Mouse (Mus musculus) adipocyte (in vitro differentiated cells): Measurements from ENCODE around the gene Podxl2.
A peak's percentile ranks its signal among the peaks of the same experiment; 100 is the strongest.

Experiments
- DNase-seq: peaks from one replicate; pipeline ENCODE4 v3.0.0-alpha.2; 2016; ENCODE audit warnings: low spot score

Podxl2 gene

DNA sequence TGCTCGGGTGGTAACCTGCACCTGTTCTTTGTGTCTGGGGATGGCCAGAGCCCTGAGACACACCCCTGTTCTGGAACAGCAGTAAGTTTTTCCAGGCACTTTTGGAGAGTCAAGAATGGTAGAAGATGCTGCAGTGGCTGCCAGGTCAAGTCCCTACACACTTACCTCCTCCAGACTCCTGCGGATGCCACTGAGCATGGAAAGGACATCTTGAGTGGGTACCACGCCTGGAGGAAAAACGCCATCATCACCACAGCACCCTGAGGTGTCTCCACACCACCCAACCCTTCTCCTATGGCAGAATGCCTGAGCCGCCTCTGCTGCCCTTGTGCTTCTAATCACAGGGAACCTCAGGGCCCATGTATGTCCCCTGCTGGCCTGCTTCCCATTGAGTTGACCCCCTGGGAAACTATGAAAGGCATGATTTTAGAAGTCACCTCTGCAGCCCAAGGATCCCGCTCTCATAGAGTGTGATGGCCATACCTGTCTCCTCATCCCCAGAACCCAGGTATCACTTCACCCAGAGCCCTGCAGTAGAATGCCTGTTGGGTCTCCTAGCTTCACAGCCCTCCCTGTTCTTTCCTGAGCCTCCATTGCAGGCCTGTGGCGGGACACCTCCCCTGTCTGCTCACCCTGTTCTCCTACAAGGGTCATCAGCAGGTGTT is 29.8 kb downstream of the Podxl2 start:
- DNase-seq, result no peak

DNA sequence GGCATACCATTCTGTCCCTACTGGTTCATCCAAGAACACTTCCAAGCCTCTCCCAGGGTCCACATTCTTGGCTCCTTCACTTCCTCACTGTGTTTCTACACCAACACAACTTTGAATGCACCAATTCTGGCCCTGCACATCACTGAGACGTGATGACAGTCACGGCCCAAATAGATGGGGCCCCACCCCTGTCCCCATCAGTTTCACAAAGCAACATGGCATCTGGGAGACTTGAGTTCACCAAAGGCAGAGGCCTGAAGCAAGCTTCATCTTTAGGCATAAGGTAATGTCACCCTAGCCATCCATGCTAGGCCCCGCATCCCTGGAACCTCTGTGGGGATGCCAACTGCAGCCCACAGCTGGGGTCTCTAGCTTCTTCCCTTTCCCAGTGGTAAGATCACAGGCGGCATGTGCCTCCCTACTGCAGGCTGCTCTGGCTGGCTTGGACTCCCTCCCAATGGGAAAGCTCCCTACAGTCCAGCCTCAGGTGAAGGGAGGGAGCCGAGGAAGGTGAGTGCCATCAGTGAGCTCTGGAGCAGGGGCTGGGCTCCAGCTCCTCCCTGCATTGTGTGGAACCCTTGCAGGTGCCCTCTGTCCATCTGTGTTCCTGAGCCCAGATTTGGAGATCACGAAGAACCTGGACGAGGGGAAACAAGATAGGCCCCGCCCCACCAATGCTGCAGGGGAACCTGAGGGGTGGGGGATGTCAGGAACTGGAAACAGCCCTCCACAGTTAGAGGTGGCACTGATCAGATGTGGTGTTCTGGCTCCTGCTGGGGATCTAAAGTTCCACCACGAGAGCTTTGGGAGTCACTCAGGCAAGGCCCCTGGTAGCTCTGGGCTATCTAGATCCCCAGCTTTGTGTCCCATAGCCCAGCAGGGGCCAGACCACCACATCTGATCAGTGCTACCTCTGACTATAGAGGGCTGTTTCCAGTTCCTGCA is 30.8 kb downstream of the Podxl2 start:
- no peak for DNase-seq

DNA sequence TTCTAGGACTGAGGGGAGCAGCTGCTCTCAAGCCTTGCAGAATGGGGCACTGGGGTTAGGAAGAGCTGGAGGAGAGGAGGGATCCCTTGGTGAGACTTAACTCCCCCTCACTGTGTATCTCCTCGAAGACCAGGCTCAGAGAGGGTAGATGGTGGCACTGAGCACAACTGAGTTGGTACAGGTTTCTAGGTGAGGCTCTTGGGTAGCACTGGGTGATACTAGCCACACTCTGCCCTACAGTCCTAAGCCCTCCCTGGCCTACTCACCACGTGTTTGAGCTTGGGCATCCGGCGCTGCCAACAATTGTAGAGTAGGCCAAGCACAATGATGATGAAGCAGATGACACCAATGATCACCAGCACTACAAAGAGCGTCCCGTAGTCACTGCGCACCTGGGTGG is 31.6 kb downstream of the Podxl2 start:
- no peak for DNase-seq

DNA sequence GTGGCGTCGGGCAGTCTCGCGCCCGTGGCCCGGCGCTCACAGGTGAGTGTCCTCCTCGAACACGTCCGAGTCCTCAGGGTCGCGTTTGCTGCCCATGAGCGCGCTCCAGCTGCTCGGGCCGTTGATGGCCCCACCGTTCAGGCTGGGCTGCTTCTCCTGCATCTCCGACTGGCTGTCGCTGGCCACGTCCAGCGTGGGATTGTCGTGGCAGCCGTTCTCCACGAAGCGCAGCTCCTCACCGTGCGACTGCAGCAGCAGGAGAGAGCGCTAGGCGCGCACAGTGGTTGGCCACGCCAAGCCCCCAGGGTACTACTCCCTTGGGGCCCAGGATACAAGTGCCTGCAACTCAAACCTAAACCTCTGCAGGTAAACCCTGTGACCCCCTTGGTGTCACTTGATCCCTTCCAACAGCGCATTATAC is 32.1 kb downstream of the Podxl2 start:
- DNase-seq, result no peak

DNA sequence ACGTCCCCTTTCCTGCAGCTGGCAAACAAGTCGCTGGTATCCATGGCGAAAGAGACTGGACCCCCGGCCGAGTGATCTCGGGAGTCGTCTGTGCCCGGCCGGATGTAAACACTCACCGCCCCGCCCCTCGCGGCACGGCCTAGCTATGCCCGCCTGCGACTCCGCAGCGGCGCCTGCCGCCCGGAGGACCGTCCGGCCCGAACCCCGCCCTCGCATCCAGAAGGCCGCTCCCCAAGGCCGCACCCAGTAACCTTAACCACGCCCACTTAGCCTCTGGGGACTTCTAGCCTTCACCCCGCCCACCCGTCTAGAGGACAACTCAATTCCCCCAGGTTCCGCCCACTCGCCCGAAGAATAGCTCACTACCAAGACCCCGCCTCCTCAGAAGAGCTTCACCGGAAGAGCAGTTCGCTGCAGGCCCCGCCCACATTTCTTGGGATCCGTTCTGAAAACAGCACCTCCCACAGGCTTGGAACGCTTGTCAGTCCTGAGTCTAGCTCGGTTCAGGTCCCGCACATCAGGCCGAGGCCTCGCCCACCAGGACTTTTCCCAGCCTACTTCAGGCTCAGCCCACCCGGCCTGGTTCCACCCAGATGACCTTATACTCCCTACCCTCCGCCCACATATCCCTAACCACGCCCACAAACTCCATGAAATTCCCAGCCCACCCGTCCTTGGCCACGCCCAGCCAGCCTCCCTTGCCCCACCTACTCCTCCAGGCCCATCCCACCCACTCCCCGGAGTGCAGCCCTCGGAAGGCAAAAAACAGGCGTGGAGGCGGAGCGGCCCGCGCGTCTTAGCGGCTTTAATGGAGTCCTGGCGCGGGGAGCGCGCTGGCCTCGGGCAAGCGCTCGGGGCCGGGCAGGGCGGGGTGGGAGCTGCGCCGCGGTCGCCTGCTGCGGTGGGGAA is 32.8 kb downstream of the Podxl2 start, which contains the start of gene Abtb1:
Gene Abtb1 (minus strand): TSS at position 204 of the 909 bp plus-strand sequence.
- DNase-seq, result peak; percentile 100

DNA sequence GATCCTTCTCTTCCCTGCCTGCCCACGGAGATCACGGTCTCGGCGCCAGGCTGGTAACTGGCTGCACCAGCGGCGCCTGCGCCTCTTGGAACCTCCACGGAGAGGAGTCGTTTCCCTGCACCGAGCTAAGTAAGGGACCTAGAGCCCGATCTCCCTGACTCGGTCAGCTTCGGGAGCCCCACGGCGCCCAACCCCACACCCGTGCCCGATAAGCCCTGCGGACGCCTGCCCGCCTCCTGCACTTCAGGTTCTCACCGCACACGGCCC is 33.4 kb downstream of the Podxl2 start:
- no peak for DNase-seq

DNA sequence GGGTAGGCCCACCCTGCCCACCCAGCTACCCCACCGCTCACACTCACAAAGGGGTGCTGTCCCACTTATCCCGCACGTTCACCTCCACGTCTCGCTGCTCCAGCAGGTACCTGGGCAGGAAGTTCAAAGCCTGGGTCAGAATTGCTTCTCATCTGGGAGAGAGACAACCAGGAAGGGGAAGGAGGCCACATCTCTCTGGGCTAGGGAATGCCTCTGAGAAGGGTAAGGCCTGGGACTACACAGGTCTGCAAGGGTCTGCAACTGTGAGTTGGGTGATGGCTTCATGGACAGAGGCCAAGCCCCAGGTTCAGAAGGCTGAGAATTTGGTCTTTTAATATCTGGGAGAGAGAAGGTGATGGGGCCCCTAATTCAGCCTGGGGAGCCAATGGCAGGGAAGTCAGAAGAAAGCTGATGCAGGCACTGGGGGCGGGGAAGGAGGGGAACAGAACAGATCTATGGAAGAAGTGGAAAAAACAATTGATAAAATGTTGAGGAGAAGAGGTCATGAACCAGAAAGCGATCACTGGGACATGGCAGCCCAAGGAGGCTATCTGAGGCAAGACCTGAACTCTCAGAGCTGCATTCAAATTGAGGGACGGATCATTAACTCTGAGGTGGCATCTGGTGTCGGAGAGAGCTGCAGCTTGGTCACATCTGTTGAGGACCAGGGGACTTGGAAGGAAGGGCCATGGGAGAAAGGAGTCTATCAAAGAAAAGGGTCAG is 33.9 kb downstream of the Podxl2 start:
- DNase-seq, result no peak

DNA sequence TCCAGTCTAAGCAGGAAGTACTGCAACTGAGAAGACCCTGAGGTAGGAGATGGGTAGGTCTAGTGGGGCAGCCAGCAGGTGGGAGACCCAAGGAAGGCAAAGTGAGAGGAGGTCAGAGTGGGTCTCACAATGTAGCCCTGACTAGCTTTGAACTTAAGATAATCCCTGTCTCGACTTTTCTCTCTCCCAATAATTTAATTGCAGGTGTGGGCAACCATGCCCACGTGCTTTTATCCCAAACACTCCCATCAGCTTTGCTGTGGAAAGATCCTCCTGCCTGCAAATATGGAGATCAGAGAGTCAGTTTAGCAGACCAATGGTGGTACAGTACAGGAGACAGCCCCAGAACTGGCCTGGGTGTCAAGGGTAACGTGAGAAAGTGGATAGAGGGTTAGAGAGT is 34.6 kb downstream of the Podxl2 start:
- DNase-seq, result no peak

DNA sequence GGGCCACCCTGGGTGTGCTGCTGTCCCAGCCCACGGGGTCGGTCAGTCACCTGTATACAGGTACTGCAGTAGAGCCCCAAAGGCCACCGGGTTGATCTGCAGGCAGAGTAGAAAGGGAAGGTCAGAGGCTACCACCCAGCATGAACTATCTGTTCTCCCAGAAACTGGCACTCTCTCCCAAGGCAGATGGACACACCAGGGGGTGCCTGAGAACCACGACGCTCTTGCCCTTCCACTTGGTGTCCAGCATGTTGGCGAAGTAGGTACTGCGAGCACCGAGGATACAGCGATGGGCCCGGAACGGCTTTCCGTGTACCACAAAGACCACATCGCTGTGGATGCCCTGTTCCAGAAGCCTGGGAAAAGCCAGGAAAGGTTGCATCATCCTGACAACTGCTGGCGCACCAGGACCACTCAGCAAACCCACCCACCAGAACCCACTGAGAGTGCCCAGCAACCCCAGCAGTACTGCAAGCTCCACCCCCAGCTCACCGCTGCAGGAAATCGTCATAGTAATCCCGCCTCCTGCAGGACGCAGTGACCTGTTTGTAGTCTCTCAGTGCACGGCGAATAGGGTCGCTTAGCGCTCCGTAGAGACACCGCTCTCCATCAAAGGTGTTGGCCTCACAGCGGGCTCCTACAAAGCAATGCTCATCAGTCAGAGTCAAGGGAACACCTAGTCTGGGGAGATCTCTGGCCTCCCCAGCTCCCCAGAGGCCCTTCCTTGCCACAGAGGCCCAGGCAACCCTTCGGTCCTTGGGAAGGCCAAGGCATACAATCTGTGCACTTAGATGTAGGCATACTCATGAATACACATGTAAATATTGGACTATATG is 35.5 kb downstream of the Podxl2 start:
- no peak for DNase-seq

DNA sequence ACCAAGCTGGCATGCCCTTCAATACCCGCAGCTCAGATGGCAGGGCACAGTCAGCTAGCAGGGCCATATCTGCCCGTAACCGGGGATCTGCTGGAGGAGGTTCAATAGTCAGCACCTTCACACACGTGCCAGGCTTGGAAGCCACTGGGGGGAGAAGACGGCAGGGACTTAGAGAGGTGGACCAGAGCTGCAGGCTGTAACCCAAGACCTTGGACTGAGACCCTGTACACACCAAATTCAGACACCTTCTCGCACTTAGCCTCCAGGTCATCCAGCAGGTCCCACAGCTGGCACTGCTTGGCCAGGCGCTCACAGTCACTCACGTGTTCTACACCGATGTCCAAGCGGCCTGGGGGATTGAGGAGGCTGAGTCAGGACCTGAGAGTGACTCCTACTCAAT is 36.2 kb downstream of the Podxl2 start:
- no peak for DNase-seq

DNA sequence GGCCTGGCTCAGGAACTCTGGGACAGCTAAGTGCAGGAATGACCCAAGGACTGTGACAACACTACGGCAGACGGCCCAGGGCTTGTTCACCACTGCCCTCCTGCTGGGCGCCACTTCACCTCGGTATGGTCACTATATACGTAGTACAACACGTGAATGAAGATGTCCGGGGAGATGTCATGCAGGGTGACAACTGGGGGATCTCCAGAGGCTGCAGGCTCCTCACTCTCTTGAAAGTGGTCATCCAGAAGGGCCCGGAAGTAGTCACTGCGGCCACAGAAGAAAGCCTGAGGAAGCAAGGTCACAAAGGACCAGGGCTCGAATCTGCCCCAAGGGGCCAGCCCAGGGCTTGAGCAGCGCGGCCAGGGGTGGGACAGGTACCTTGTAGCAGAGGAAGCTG is 36.8 kb downstream of the Podxl2 start:
- DNase-seq, result no peak

DNA sequence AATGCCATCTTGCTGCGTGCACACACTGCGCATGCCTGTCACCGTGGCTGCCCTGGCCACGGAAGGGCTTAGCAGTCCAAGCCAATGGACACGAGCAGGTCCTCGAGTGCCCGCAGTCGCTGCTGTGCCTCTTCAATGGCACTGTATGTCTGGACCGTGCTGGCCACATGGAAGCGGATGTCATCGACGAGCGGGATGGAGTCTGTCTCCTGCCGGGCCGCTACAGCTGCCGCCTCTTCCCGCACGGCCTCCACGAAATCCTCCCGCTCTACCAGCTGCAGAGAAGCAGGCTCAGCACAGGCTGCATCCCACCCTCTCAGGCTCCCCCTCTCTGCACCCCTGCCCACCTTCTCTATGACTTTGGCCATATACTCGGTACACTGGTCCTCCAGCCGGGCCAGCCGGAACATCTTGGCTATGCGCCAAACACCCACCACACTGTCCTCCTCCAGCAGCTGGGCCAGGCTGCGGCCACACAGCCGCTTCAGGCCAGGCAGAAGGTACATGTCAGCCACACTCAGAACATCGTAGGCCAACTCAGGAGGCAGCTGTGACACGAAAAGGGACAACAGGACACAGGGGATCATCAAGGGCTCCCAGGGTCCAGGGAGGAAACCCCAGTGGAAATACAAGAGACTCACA is 38.5 kb downstream of the Podxl2 start:
- DNase-seq, result no peak

DNA sequence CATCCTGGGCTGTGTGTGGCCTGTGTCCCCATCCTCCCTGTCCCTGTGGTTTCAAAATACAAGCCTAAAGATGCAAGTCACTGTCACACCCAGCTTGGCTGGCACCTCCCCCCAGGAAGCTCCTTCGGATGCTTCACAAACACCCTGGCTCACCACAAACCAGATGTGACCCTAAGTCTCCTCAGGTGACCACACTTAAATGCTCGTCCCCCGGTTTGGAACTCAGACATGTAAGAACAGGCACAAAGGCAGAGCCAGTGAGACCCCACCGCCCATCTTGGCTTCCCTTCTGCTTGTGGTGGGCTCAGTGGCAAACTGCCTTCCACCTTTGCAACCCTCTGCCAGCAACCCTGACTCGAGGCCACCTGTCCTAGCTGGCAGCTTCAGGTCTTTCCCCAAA is 39.8 kb downstream of the Podxl2 start:
- DNase-seq, result no peak

DNA sequence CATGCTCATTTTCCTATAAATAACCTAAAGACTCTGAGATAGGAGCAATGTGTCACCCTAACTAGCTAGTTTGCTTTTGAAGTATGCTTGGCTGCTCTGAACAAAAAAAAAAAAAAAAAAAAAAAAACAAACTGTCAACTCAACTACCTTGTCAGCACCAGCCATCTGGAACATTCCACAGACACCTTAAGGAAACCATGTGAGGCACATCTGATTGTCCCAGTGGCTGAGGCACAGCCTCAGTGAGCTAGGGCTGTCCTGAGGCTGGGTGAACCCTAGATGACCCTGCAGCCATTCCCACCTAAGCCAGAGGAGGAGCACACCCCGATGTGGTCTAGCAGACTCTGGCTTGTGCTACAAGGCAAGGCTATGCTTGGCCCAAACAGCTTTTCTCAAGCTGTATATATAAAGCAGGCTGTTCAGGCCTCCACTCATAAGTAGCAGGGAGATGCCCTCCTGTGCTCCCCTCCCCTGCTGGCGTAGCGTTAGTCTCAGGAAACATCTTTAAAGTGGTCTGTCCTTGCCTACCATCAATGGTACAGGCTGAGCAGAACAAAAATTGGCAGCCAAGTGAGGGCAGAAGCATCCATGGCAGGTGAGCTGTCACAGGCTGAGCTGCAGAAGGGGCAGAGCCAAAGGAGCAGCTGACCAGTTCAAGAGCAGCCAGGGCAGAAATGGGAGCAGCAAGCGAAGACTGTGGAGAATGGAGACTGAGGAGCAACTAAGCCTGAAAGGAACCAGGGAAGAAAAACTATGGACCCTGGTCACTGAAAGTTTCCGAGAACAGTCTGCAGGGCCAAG is 41.3 kb downstream of the Podxl2 start:
- DNase-seq, result no peak

DNA sequence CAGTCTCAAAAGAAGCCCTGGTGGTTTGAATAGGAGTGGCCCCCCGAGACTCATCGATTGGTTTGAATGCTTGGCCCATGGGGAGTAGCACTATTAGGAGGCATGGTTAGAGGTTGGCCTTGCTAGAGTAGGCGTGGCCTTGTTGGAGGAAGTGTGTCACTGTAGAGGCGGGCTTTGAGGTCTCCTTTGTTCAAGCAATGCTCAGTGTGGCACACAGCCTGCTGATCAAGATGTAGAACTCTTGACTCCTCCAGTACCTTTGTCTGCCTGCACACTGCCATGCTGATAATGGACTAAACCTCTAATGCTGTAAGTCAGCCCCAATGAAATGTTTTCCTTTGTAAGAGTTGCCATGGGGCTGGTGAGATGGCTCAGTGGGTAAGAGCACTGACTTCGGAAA is 42.2 kb downstream of the Podxl2 start:
- DNase-seq, result no peak

DNA sequence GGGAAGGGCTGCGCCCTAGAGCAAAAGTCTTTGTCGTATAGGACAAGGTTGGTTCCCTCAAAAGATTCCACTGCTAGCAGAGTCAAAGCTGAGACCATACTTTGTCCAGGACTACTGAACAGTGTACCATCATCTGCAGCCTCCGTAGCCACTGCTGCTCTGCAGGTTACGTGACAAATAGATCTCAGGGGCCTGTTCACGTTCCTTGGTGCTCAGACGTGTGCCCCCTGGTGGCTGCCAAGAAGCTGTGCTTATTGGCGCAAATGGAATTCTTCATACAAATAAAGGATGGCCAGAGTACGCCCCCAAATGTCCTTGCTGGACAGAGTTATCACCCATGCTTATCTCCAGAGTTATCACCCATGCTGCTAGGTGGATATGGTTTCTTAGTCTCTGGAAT is 43.4 kb downstream of the Podxl2 start:
- peak; percentile 84 for DNase-seq

DNA sequence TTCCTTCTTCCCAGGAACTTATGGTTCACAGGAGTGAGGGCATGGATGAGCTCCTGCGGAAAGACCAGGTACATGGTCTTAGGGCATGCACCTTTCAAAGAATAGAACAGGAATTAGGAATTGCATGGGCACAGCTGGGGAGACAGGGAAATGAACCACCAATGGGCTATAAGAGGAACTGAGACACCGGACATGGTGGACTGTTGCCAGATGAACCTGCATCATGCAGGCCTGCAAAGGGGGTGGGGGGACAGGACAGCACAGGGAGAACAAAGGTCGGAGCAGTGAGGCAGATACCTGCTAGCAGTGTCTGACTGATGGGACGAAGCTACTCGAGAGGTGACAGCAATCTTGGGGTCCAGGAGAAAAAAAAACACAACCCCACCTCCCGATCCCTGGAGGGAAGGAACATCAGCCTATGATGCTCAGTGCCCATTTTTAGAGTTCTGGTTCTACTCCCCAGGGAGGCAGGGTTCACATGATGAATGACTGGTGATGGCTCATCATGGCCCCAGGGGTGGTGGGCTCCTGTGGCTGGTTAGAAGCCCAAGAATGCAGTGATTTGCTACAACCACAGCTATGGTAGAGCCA is 44.6 kb downstream of the Podxl2 start:
- DNase-seq, result no peak

DNA sequence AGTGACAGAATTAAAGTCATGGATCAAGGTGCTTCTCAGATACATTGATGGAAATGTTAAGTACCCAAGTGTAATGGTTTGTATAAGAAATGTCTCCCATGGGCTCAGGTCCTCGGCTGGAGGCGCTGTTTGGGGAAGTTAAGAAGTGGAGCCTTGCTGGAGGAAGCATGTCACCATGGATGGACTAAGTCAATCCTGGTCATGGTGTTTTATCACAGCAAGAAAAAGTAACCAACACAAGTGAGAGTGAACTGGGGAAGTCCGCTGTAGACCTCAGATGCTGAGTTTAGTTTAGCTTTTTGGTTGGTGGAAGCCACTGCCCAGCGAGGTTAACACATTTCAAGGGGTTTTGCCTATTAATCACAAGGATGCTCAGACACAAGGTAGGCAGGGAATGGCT is 45.3 kb downstream of the Podxl2 start:
- no peak for DNase-seq
